Mouse (Mus musculus) naive thymus-derived CD4-positive, alpha-beta T cell, adult 2 months (primary cell): ENCODE data around the gene Fstl4.
"Not testable (repeated sequence)": the region's sequence is repeated elsewhere in the genome, so short reads cannot be mapped to it uniquely, and the experiment has no call there.

Experiments used
- DNase-seq: peaks from one replicate; pipeline ENCODE4 v3.0.0-alpha.2; 2011; ENCODE audit warnings: low read depth

Gene Fstl4

GRCm38 (mm10) chr11:53138212-53138611 lies 373.8 kb downstream of the Fstl4 start:
- no peak for DNase-seq

GRCm38 (mm10) chr11:53139666-53140065 lies 375.2 kb downstream of the Fstl4 start:
- DNase-seq: peak; percentile 49

GRCm38 (mm10) chr11:53140196-53140595 lies 375.8 kb downstream of the Fstl4 start:
- peak; percentile 41 for DNase-seq

GRCm38 (mm10) chr11:53140722-53141400 lies 376.4 kb downstream of the Fstl4 start:
- DNase-seq: peak; percentile 61

- no peak for DNase-seq
Observed at GRCm38 (mm10) chr11:53143522-53143921, 379.1 kb downstream of the Fstl4 start.

- no peak for DNase-seq
Observed at GRCm38 (mm10) chr11:53144506-53144905, 380.1 kb downstream of the Fstl4 start.

GRCm38 (mm10) chr11:53146290-53146689 lies 381.9 kb downstream of the Fstl4 start:
- peak; percentile 74 for DNase-seq

GRCm38 (mm10) chr11:53156463-53156862 lies 392.0 kb downstream of the Fstl4 start:
- no peak for DNase-seq

- DNase-seq: peak; percentile 68
Observed at GRCm38 (mm10) chr11:53157621-53158259, 393.3 kb downstream of the Fstl4 start.

- DNase-seq: no peak
Observed at GRCm38 (mm10) chr11:53162385-53162784, 398.0 kb downstream of the Fstl4 start.

GRCm38 (mm10) chr11:53166478-53166877 lies 402.0 kb downstream of the Fstl4 start:
- no peak for DNase-seq

- DNase-seq: no peak
Observed at GRCm38 (mm10) chr11:53182177-53182852, 417.9 kb downstream of the Fstl4 start.

- DNase-seq: no peak
Observed at GRCm38 (mm10) chr11:53182858-53183257, 418.4 kb downstream of the Fstl4 start.

GRCm38 (mm10) chr11:53184046-53184445 lies 419.6 kb downstream of the Fstl4 start:
- DNase-seq: no peak

GRCm38 (mm10) chr11:53184698-53185097 lies 420.3 kb downstream of the Fstl4 start:
- DNase-seq: peak; percentile 10

GRCm38 (mm10) chr11:53187427-53188140 lies 423.1 kb downstream of the Fstl4 start:
- no peak for DNase-seq

- DNase-seq: not testable (repeated sequence)
Observed at GRCm38 (mm10) chr11:53196551-53196950, 432.1 kb downstream of the Fstl4 start.

- no peak for DNase-seq
Observed at GRCm38 (mm10) chr11:53197111-53197510, 432.7 kb downstream of the Fstl4 start.

GRCm38 (mm10) chr11:53202459-53203250 lies 438.2 kb downstream of the Fstl4 start:
- no peak for DNase-seq

- no peak for DNase-seq
Observed at GRCm38 (mm10) chr11:53210876-53211275, 446.4 kb downstream of the Fstl4 start.

GRCm38 (mm10) chr11:53229011-53229410 lies 464.6 kb downstream of the Fstl4 start:
- no peak for DNase-seq

- no peak for DNase-seq
Observed at GRCm38 (mm10) chr11:53231836-53232235, 467.4 kb downstream of the Fstl4 start.
